In genomic region chr10:60347768-60348610, GRCm38 (mm10) we compare ENCODE assay signal across 1 mouse cellular context.
TF ChIP-seq lines count a peak whose summit lies in the region.

No protein-coding gene starts in this region.

TF ChIP-seq in CH12.LX, 34 proteins besides CTCF, POLR2A, EP300 and RAD21:
- TF ChIP-seq JUND (conservative IDR thresholded peaks at IDR 0.05; ENCODE audit: low read depth, low read length) (no peak), ZMIZ1 (IDR thresholded peaks at IDR 0.05; ENCODE audit: low read depth, low read length) (no peak), TBP (conservative IDR thresholded peaks at IDR 0.05; ENCODE audit: low read depth, low read length) (no peak), PAX5 (IDR thresholded peaks at IDR 0.05; ENCODE audit: low read length) (no peak), SMC3 (IDR thresholded peaks at IDR 0.05; ENCODE audit: low read depth, low read length) (no peak), USF2 (conservative IDR thresholded peaks at IDR 0.05; ENCODE audit: low read depth, low read length) (no peak), ZNF384 (IDR thresholded peaks at IDR 0.05; ENCODE audit: low read depth, low read length) (no peak)
